Mouse (Mus musculus) lung, postnatal 0 days (tissue): ENCODE measurements around the gene Kdm4b.
A peak's percentile ranks its signal among the peaks of the same experiment; 100 is the strongest.

ENCODE experiments used
- CTCF ChIP-seq: IDR thresholded peaks from 2 replicates; pipeline ENCODE4 v1.5.1; 2016; ENCODE audit warnings: antibody characterized with exemption, mild to moderate bottlenecking
- EP300 ChIP-seq: IDR thresholded peaks from 2 replicates; pipeline ENCODE4 v1.6.1; 2016; ENCODE audit warnings: antibody characterized with exemption, mild to moderate bottlenecking, control low read depth

- TF ChIP-seq CTCF (no peak), EP300 (0 out of 2 replicates have a peak, but pooled peaks have one; percentile 42)
These were observed 35.3 kb upstream of the Kdm4b start for GRCm38 (mm10) chr17:56290388-56291170.
